Mouse (Mus musculus) c-Kit-positive CD71-negative TER-119-negative erythroid progenitor cells, embryonic 14.5 days (primary cell): ENCODE measurements around the gene Mfsd6l.

Experiments used
- DNase-seq: peaks from one replicate; pipeline ENCODE4 v3.0.0-alpha.2; 2013; ENCODE audit warnings: low read depth

Gene Mfsd6l

DNA sequence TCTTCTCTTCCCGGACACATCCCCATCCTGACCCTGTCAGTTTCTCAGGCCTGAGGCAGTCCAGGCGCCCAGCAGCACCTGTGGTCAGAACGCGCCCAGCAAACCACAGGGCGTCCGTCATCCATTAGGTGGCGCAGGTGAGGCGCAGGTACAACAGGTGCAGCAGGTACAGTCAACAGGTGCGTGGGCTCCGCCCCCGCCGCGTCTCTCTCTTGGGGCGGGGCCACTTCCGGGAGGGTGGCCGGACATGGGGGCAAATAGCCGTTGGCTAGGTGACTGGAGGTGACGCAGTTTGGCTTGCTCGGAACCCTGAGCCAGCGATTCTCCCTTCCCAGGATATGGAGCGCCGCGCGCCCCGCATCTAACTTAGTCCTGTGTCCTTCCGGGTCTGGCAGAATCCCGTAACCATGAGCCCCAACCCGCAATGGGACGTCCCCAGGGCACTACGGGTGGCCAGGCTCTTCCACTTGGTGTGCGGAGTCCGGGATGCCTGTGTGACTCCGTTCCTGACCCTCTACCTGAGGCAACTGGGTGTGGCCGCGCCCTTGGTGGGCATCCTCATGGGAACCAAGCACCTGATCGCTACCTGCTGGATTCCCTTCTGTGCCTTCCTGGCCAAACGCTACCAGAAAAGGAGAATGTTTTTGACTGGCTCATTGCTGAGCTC, at the start of gene Mfsd6l:
TSS of gene Mfsd6l (plus strand) at position 269 of the 667 bp plus-strand sequence.
- DNase-seq = no peak

DNA sequence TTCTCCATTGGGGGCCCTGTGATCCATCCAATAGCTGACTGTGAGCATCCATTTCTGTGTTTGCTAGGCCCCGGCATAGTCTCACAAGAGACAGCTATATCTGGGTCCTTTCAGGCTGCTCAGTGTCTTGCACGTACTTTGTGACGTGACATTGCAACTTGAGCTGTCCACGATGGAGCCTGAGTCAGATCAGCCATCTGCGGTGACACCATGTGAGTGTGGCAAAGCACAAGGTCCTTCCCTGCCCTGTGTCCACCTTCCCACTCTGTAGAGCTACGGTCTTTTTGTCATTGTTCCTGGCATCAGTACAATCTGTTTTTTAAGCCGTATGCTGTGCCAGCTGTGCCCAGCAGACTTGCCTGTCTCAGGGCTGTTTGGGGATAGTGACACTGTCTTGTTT, 48.7 kb upstream of the Mfsd6l start:
- DNase-seq = no peak

DNA sequence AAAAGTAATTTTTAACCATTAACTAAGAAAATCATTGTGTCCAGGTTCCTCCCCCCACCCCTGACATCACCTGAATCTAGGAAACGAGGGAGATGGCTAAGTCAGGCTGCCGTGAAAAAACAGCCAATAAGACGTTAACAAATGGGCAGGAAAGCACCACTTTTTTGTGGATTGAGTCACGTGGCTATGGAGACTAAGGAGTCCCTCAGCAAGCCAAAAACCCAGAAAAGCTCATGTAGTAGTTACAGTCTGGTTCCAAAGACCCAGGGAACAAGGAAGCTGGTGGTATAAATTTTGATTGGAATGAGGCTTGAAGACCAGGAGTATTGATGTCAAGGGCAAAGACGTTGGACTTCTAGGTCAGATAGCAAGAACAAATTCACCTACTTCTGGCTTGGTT, 47.4 kb upstream of the Mfsd6l start:
- no peak for DNase-seq

DNA sequence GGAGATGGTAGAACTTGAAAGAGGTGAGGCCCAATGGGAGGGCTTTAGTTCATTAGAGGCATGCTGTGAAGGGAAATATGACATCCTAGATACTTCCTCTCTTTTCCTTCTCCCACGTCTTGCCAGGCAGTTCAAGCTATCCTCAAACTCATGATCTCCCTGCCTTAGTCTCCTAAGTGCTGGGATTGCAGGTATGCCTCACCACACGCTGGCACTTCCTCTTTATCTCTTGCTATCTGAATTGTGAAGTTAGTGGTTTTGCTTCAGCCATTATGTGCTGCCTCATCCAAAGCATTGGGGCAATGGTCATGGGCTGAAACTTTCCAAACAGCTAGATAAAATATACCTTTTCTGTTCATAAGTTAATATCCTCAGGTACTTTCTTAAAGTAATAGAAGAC, 46.8 kb upstream of the Mfsd6l start:
- no peak for DNase-seq

DNA sequence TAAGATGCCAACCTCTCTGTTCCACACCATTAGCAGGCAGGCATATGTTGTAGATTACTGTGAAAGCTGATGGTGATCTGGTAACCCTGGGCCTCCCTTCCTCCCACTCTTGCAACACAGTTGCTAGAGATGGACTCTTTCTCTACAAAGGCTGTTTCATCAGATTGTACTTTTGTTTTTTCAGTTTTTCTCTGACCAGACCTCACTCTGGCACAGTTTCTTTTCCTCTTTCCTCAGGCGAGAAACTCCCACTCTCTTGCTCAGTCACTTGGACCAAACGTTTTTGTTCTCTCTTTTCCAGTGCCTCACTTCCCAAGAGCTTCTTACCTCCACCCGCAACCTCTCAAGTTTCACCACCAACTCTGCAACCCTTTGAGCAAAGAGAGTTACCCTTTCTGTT, 42.0 kb upstream of the Mfsd6l start:
- DNase-seq = no peak

DNA sequence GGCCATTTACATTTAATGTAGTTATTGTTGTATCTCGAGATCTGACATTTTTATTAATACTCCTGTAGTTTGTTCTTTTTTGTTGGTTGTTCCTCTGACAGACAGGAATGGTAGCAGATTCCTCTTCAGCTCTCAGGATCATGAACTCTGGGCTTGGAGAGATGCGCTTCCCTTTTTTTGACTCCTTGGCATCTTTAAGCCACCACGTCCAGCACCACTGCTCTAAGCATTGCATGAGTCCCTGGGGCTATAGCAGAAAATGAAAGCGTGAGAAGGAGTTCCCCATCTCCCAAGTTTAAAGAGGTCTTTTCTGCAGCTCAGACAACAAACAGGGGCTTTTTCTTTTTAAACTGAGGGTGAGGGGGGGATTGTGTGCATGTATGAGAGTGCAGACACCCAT, 36.6 kb upstream of the Mfsd6l start:
- no peak for DNase-seq

DNA sequence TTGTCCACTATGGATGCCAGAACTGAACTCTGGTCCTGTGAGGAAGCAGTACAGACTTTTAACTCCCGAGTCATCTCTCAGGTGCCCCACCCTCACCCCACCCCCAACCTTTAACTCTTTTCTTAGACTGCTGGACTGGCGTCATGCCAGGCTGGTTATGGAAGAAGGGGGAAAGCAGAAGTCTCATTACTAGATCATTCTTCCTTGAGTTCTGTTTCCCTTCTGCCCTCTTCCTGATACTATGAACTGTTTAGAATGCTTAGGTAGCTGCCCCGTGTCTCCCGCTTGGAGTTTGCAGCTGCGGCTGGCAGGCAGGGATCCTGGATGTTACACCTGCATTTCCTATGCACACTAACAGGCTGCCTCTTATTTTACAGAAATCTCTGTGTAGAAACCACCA, 36.2 kb upstream of the Mfsd6l start:
- DNase-seq = no peak

DNA sequence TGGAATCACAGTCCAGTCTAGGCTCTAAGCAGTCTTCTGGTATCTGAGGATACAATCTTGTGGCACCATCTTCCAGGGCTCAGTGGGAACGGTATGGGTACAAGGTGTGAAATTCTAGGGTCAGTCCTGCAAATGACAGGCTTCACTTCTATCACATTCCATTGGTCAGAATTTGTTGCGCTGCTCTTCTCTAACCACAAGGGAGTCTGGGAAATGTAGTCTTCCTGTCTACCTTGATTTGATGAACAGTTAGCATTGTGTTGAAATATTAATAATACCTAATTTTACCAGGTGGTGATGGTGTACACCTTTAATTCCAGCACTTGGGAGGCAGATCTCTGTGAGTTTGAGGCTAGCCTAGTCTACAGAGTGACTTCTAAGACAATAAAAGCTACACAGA, 35.5 kb upstream of the Mfsd6l start:
- no peak for DNase-seq

DNA sequence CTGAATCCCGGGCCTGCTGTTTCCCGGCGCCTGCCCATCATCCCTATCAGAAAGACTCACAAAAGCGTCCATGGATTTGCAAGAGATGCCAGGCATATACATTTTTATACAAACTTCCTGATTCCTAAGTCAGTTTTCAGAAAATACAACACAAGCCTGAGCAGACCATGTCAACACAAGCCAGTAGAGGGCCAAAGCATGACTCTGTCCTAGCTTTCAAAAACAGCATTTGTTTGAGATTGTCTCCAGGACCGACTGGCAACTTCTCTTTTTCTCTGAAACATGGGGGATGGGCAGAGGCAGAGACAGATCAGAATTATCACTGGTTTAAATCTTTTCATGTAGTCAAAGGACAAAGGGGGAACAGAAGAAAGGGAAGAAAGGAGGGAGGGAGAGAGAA, 34.6 kb upstream of the Mfsd6l start:
- no peak for DNase-seq

DNA sequence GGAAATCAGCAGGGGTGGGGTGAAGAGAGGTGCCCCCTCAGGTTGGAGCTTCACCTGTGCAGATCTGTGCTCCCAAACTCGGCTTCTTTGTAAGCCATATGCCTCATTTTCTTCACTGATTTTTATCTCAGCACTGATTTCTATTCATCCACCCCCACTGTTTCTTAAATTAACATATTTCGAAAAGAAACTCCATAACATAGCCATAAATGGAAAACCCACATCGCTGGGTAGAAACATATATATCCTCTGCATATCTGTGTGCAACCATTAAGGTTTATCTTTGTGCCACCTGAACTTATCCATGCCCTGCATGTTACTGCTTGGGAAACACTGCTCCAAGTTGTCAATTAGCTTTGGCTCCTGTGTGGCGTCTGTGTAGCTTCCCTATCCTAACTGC, 29.5 kb upstream of the Mfsd6l start:
- DNase-seq = no peak

DNA sequence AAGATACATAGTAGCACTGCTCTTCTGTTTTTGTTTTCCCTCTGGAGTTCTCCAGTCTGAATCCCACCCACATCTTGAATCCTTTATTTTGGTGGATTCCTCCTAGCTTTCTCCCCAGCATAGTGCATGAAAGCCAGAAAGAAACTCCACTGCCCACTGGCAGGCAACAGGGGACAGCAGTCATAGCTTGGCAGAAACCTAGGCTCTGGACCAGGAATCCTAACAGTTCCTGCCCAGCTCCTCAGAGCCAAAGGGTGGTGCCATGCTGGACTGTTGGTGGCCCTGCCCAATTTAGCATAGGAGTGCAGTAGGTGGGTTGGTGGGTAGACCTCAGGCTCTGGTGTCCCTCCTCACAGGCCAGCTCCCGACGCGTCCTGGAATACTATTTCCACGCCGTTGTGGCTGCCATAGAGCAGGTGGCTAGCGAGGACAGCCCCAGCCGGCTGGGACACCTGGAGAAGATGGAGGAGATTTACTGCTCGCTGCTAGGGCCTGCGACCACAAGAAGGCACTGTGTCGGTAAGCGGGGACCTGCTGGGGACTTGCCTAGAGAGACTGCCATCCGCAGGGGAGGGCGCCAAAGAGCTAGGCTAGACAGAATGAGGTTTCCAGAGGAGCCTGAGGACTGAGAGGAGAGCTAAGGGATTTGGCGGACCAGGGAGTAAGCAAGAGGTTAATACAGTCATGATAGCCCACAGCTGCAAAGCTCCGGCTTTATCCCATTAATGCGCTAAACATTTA, 24.8 kb upstream of the Mfsd6l start:
- DNase-seq = no peak

DNA sequence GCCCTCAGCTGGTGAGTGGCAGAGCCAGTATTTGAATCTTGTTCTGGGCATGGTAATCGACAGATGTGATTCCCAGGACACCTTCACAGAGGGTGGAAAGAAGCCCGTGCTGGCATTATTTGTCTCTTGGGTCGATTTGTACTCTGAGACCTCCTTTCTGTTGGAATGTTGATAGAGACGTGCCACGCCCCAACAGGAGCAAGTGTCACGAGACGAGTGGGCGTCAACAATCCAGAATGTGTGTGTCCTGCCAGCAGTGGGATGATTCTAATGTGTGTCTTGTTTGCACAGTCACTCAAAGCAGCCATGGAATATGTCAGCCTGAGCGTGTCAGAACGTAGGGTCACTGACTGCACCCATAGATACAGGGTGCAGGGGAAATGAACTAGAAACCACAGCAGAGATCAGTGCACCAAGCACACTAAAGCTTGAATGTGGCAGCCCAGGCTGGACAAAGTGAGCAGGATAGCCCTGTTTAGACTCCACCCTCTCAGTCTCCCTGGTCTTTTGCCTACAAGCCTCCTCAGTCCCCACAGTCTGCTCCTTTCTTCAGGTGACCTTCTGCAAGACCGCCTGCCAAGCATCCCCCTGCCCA, 23.9 kb upstream of the Mfsd6l start:
- DNase-seq = no peak

DNA sequence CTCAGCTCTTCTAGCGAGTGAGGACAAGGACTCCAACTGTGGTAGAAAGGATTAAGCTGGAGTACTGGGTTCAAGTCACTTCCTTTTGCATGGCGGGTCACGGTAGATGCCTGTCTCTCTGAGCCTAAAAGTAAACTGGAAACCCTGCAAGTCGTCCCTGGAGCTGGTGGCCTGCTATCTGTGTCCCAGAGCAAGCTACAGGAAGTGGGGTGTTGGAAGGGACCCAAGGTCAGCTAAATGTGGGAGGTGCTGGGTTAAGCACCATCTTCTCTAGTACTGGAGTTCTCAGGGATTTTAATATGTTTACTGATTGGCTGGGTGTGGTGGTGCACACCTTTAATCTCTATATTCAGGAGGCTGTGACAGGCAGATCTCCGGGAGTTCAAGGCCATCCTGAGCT, 23.2 kb upstream of the Mfsd6l start:
- DNase-seq = no peak

DNA sequence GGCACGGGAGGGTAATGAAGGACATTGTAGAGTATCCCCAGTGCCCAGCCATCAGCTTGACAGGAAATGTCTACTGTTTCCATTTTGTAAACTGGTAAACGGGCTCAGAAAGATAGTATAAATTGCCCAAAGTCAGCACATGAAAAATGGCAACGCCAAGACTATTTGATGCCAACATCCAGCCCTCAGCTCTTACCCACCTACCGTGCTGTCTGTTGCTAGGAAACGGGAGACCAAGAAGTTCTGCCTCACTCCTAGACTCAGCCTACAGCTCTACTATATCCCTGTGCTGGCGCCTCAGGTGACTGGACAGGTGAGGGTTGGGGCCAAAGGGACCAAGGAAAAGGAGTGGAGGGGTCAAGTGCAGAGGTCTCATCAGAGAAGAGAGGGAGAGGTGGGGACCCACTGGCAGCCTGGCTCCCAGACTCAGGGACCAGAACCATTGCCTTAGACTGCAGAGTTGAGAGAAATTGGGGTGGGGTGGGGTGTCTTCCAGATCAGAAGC, 22.0 kb upstream of the Mfsd6l start:
- DNase-seq = no peak

DNA sequence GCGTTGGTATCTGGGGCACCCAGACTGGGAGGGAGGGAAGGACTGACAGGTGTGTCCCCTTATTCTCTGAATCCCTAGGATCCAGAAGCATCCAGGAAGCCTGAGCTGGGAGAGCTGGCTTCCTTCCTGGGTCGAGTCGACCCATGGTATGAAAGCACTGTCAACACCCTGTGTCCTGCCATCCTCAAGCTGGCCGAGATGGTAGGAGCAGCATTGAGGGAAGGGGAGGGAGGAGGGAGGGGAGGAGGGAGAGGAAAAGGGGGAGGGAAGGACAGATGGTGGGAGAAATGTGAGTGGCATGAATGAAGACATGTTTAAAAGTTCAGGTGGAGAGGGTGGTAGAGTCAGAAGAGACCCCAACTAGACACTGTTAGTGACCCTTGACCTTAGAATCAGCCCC, 20.0 kb upstream of the Mfsd6l start:
- no peak for DNase-seq

DNA sequence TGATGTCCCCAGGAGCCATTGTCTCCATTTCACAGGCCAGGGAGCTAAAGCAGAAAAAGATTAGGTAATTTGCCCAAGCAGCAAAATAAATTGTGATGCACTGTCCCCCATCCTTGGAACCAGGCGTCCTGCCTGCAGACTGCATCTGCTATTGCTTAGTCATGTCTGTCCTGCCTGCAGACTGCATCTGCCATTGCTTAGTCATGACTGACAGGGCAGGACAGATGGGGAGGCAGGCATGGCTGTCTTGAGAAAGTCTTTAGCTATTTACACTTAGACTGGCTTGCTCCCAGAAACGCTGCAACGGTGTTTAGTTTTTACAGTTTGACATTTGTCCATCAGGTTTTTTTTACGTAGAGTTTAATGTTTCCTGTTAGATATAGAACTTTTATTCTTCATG, 19.5 kb upstream of the Mfsd6l start:
- DNase-seq = no peak

DNA sequence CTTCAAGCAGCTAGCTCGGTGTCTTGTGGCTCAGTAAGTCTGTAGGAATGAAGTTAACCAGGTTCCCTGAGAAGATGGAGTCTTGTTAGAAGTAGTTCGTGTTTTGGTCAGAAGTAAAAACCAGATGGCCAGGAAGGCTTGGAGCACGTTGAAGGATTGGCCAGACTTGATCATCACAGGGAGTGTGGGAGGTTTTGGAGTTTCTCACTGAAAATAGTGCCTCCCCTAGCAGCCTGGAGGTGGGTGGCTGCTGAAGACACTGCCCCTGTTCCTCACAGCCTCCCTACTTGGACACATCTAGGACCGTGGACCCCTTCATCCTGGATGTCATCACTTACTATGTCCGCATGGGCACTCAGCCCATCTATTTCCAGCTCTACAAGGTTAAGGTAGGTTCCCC, 16.4 kb upstream of the Mfsd6l start:
- no peak for DNase-seq

DNA sequence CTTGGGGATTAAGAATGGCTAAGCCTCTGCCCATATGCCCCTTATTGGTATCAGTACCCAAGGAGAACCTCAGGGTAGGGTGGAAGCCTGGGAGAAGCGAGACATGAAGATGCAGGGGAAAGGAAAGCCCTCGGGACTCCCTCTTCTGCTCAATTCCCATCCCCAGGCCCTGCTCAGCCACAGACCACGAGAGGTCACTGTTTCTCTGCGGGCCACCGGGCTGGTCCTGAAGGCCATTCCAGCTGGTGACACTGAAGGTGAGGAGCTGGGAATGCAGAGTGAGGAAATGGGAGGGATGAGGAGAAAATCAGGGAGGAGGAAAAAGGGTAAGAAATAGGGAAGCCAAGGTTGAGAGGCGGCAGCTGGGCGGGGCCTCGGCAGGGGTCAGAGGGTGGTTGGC, 11.4 kb upstream of the Mfsd6l start:
- no peak for DNase-seq

DNA sequence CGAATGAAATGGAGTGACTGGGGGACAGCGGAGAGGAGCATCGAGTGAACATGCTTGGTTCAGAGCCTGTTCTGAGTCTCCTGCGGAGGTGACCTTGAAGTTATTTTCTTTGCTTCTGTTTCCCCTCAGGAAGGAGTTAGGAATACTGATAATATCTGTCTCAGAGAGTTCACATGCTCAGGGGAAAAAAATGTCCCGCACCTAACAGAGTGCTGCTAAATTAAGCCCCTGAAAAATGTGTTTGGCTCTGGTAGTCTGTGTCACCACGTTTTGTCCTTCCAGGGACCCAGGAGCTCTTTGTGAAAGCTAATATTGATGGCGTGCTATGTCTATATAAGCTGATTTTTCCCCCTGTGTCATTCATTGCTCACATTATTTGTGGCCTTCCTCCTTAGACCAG, 10.8 kb upstream of the Mfsd6l start:
- DNase-seq = no peak

DNA sequence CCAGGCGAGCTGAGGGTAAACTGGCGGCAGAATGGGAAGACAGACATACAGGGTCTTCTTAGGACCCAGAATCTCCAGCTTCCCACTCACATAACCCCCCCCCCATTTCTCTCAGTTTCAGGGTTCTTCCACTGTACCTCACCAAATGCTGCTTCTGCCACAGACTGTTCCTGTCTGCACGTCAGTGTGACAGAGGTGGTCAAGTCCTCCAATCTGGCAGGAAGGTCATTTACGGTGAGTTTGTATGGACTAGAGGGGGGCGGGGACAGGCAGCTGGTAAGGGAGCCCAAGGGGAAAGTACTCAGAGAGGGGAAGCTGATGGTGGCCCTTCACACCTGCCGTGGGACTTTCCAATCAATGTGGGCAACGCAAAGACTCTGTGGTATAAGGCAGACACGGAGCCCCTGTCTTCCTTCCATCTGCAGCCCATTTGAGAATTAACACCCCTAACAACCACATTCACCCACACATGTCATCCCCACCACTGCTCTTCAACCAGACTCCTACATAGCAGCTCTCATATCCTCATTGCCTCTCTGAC, 10.2 kb upstream of the Mfsd6l start:
- no peak for DNase-seq

DNA sequence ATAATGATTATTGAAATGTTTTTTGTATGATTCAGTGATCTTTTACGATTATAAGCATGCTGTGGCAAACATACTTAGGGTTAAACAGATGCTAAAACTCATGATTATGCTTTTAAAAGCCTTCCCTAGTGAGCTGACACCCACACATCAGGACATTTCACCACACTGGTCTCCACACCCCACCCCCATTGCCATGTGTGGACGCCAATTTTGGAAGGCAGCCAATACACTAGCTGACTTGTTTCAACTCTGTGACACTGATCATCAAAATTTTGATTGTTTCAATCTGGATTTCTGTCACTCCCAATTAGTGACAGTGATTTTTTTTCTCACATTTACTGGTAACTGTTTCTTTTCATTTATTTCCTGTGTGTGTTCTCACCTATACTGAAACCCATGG, 8.5 kb upstream of the Mfsd6l start:
- DNase-seq = no peak

DNA sequence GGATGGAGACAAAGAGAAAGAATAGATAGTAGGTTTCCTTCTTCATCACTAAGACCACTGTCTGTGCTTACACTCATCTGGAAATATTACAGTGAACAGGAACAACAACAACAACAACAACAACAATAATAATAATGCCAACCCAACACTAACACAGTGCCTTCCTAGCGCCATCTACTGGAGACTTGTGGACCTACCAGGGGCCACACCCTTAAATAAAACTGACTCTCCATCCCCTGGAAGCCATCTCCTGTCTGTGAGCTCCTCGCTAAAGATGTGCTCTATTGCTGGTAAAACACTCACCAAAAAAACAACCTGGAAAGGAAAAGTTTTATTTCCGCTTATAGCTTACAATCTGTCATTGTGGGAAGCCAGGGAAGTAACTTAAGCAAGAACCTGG, 6.4 kb upstream of the Mfsd6l start:
- no peak for DNase-seq

DNA sequence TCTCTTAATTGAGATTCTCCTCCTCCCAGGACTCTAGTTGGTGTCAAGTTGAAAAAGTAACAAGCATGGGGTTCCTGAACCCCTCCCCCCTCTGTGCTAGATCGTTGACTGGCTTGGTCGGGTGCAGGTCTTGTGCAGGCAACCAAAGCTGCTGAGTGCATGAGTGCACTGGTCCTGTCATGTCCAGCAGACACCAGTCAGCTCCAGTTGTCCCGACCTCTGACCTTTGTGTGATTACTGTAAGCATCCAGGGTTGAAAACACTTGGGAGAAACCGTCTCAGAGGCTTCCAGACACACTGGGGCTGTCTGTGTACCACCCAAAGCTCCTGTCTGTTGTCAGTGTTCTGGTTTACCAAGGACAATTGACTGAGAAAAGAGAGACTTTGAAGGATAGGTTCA, 5.6 kb upstream of the Mfsd6l start:
- no peak for DNase-seq
